Mouse (Mus musculus) ES-Bruce4 (cell line): ENCODE data around the gene Spryd3. TPM values are rescaled to one million over a fixed set of nuclear protein-coding genes. Genes with fewer than 3 reads are reported as not detected.
"Not testable (repeated sequence)": the region's sequence is repeated elsewhere in the genome, so short reads cannot be mapped to it uniquely, and the experiment has no call there.

ENCODE experiments used
- H3K27ac ChIP-seq: 2 replicates; pipeline ENCODE4 v1.5.1; 2012; ENCODE audit warnings: low read length, inconsistent platforms; ENCODE audit not compliant: insufficient read depth
- H3K27me3 ChIP-seq: 2 replicates; pipeline ENCODE4 v1.6.1; 2012; ENCODE audit warnings: mild to moderate bottlenecking, low read length, inconsistent platforms; ENCODE audit not compliant: control insufficient read depth, poor library complexity, insufficient read depth, severe bottlenecking
- H3K36me3 ChIP-seq: 2 replicates; pipeline ENCODE4 v1.6.1; 2012; ENCODE audit warnings: inconsistent platforms, mild to moderate bottlenecking, low read length, moderate library complexity; ENCODE audit not compliant: control insufficient read depth, poor library complexity, insufficient read depth, severe bottlenecking
- H3K4me1 ChIP-seq: one replicate; pipeline ENCODE4 v1.8.1; 2011; ENCODE audit warnings: low read length; ENCODE audit not compliant: control insufficient read depth, insufficient read depth
- H3K4me3 ChIP-seq: 2 replicates; pipeline ENCODE4 v1.5.1; 2011; ENCODE audit warnings: low read depth, mild to moderate bottlenecking, low read length
- H3K9ac ChIP-seq: 2 replicates; pipeline ENCODE4 v1.6.1; 2012; ENCODE audit warnings: low read depth, mild to moderate bottlenecking, inconsistent platforms; ENCODE audit not compliant: poor library complexity, severe bottlenecking
- H3K9me3 ChIP-seq: replicated peaks from 2 replicates; pipeline ENCODE4 v1.6.1; 2012; ENCODE audit warnings: mild to moderate bottlenecking, low read length, inconsistent platforms; ENCODE audit not compliant: control insufficient read depth, poor library complexity, insufficient read depth, severe bottlenecking
- CTCF ChIP-seq: IDR thresholded peaks from one replicate; pipeline ENCODE4 v1.8.1; 2011; ENCODE audit warnings: low read depth, low read length
- EP300 ChIP-seq: IDR thresholded peaks from 2 replicates; pipeline ENCODE4 v1.6.1; 2011; ENCODE audit warnings: low read depth, low read length; ENCODE audit not compliant: insufficient read depth
- POLR2A ChIP-seq: IDR thresholded peaks from one replicate; pipeline ENCODE4 v1.8.1; 2011; ENCODE audit warnings: low read length; ENCODE audit not compliant: insufficient read depth
- polyA plus RNA-seq: library from polyadenylated mRNA; stranded (reverse); fragments of >200 nt; gene quantifications from 2 replicates; pipeline ENCODE4 v1.2.4, GENCODE M21; 2011; ENCODE audit warnings: low read depth; ENCODE audit not compliant: missing spikeins, insufficient read depth, insufficient read length

Gene Spryd3
- polyA plus RNA-seq, 1 experiment: 11.7 TPM

DNA sequence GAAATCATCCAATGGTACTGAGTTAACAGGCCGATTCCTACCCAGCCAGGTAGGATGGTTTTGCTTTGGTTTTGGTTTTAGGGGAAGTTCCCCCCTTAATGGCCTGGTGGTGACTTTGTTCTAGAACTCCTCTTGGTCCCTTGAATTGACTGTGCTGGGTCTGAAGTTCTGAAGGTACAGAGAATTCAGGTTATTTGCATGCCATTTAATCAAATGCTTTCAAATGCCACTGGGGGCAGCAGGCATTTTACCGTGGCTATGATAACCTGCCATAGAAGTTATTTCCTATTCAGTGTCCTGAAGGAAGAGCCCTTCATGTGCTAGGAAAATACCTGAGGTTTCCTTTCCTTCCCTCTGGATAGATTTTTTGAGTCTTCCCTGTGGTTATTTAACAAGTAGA, 55.6 kb downstream of the Spryd3 start:
- Histone ChIP-seq H3K9ac (peak overlapping the region; percentile 57; the same call in 1 of the 2 replicates), H3K4me1 (no peaks in the 10 kb centered on the region), H3K27ac (0 out of 2 replicates have a peak overlapping the region, but pooled peaks have one; percentile 61), H3K27me3 (no peaks in the 10 kb centered on the region), H3K4me3 (no peak overlapping the region), H3K9me3 (no peaks in the 10 kb centered on the region), H3K36me3 (peaks cover 62% of the 10 kb centered on the region)
- no peak for TF ChIP-seq POLR2A
- TF ChIP-seq CTCF: no peak
- TF ChIP-seq EP300: no peak

- H3K27me3 ChIP-seq, H3K4me1 ChIP-seq, H3K4me3 ChIP-seq, H3K27ac ChIP-seq, H3K9me3 ChIP-seq: not testable (repeated sequence)
- peak; percentile 14 for TF ChIP-seq CTCF
- H3K36me3 ChIP-seq: peaks cover 60% of the 10 kb centered on the region
- H3K9ac ChIP-seq: peak overlapping the region; percentile 57; the same call in 1 of the 2 replicates
Measured at GRCm38 (mm10) chr15:102079924-102080323, 56.1 kb downstream of the Spryd3 start.

DNA sequence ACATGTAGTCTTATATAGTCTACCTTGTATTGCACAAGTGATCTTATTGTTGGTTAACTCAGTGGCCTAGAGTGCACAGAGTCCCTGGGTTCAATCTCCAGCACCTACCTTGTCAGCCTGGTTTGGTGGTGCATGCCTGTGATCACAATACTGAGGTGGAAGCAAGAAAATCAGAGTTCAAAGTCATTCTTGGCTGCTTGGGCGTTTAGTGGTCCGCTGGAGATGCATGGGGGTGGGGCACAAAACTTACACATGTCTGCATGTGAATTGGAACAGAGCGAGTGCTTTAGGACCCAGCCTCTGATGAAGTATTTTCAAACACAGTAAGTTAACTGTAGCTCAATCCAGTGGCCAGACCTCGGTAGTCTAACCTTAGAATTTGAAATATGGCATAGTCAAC, 56.8 kb downstream of the Spryd3 start:
- H3K36me3 ChIP-seq: peaks cover 53% of the 10 kb centered on the region
- H3K9me3 ChIP-seq: no peaks in the 10 kb centered on the region
- TF ChIP-seq POLR2A (no peak), EP300 (no peak), CTCF (no peak)
- H3K4me1 ChIP-seq: no peaks in the 10 kb centered on the region
- no peaks in the 10 kb centered on the region for H3K27me3 ChIP-seq
- no peak overlapping the region for H3K27ac ChIP-seq
- H3K9ac ChIP-seq: no peak overlapping the region
- no peak overlapping the region for H3K4me3 ChIP-seq

DNA sequence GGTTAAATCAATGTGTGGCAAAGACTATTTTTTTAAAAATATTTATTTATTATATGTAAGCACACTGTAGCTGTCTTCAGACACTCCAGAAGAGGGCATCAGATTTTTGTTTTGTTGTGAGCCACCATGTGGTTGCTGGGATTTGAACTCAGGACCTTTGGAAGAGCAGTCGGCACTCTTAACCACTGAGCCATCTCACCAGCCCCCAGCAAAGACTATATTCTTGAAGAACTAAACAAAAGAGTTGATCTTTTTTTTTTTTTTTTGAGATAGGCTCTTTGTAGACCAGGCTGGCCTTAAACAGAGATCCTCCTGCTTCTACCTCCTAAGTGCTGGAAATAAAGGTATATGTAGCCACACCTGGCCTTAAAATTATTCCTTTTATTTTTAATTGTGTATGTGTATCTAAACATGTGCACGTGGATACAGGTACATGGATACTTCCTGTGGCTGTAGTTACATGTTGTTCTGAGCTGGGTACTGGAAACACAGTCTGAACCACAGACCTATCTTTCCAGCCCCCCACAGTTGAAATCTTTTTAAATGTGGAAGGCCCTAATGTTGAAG, 58.8 kb downstream of the Spryd3 start:
- H3K27ac ChIP-seq: no peak overlapping the region
- peak overlapping the region; percentile 57 for H3K9ac ChIP-seq
- TF ChIP-seq CTCF (no peak), EP300 (no peak), POLR2A (no peak)
- H3K9me3 ChIP-seq: no peaks in the 10 kb centered on the region
- no peak overlapping the region for H3K4me3 ChIP-seq
- no peaks in the 10 kb centered on the region for H3K4me1 ChIP-seq
- peaks cover 33% of the 10 kb centered on the region for H3K36me3 ChIP-seq
- H3K27me3 ChIP-seq: no peaks in the 10 kb centered on the region

- H3K4me3 ChIP-seq: peak overlapping the region; percentile 93
- no peaks in the 10 kb centered on the region for H3K27me3 ChIP-seq
- no peaks in the 10 kb centered on the region for H3K4me1 ChIP-seq
- H3K36me3 ChIP-seq: peaks cover 15% of the 10 kb centered on the region
- H3K9me3 ChIP-seq: no peaks in the 10 kb centered on the region
- H3K9ac ChIP-seq: peak overlapping the region; percentile 94
- TF ChIP-seq CTCF (no peak), POLR2A (no peak), EP300 (no peak)
- H3K27ac ChIP-seq: peak overlapping the region; percentile 66
Measured at GRCm38 (mm10) chr15:102074876-102075585, 61.0 kb downstream of the Spryd3 start.

DNA sequence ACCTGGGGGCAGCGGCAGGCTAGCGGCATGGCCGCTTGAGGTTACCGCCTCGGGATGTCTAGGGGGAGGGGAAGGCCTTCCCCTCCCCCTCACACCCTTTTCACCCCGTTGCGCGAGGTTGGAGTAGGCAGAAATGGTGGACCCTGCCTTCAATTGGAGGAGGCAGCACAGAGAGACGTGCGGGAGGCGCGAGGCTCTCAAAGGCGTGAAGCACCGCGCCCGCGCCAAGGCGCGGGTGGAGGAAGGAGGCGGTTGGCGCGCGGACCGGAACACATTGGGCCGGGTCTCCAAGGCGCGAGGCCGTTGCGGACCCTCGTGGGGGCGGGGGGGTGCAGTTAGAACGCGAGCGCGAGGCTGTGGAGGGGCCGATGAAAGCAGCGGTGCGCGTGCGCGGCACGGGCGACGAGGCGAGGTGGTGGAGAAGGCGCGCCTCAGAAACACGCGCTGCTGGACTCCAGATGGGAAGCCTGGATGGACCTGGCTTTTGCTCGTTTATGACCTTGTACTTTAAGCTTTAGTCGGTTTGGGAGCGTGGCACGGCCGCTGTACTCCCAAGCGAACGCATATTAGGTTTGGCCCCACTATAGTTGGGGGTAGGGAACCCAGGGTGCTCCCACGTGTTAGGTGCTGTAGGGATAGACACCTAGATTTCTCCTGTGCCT, 61.8 kb downstream of the Spryd3 start:
- TF ChIP-seq CTCF: no peak
- TF ChIP-seq POLR2A: no peak
- no peak for TF ChIP-seq EP300

More for the DNA sequence above, 61.8 kb downstream of the Spryd3 start:
- H3K9ac ChIP-seq: peak overlapping the region; percentile 94
- H3K36me3 ChIP-seq: peaks cover 14% of the 10 kb centered on the region
- H3K4me3 ChIP-seq: peak overlapping the region; percentile 98
- no peaks in the 10 kb centered on the region for H3K9me3 ChIP-seq
- H3K4me1 ChIP-seq: no peaks in the 10 kb centered on the region
- H3K27ac ChIP-seq: peak overlapping the region; percentile 66
- H3K27me3 ChIP-seq: no peaks in the 10 kb centered on the region
